Mouse (Mus musculus) kidney, adult 2 months (tissue): ENCODE data around the gene Dync1i2.

ENCODE experiments used
- CTCF ChIP-seq: fragments of 200-500 bp; conservative IDR thresholded peaks from 2 replicates; pipeline ENCODE4 v1.5.1; 2011; ENCODE audit warnings: low read depth, mild to moderate bottlenecking, control low read depth, low read length, moderate library complexity, mixed read lengths; ENCODE audit not compliant: insufficient read depth, insufficient read length
- POLR2A ChIP-seq: fragments of 200-500 bp; IDR thresholded peaks from one replicate; pipeline ENCODE4 v1.6.1; 2011; ENCODE audit warnings: low read depth, low read length, control low read depth

GRCm38 (mm10) chr2:71294489-71294888, 83.0 kb downstream of the Dync1i2 start:
- TF ChIP-seq CTCF: no peak
- no peak for TF ChIP-seq POLR2A
